Mouse (Mus musculus) liver, postnatal 0 days (tissue): Measurements from ENCODE around the gene Tsnaxip1.
A peak's percentile ranks its signal among the peaks of the same experiment; 100 is the strongest.

Source experiments
- CTCF ChIP-seq: sonication (generic); IDR thresholded peaks from 2 replicates; pipeline ENCODE4 v1.5.1; 2016; ENCODE audit warnings: antibody characterized with exemption, low read depth
- EP300 ChIP-seq: IDR thresholded peaks from 2 replicates; pipeline ENCODE4 v1.6.1; 2016; ENCODE audit warnings: antibody characterized with exemption, low read depth, mild to moderate bottlenecking

GRCm38 (mm10) chr8:105854715-105855216, 27.2 kb downstream of the Tsnaxip1 start, which contains the start of gene Thap11:
- peak; percentile 93 for TF ChIP-seq CTCF
- peak; percentile 52; the same call in 1 of the 2 replicates for TF ChIP-seq EP300
